ENCODE assay signal across 11 mouse cellular contexts in the genomic region with DNA sequence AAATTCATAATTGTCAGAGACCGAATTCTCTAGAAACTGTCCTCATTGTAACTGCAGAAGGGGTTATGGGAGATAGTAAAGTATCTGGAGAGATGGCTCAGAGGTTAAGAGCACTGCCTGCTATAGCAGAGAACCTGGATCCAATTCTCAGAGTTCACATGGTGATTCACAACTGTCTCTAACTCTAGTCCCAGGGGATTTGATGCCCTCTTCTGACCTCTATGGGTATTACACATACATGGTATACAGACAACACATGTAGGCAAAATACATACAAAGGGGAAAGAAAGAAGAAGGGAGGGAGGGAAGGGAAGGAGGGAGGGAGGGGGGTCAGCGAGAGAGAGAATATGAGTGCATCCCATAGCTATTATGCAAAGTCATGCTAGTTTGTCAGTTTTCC.
A peak's percentile ranks its signal among the peaks of the same experiment; 100 is the strongest.
DNase-seq lines count a peak whose midpoint lies in the region; ATAC-seq and TF ChIP-seq lines count a peak whose summit lies in the region.
"Had no signal": no experiment of that assay in that cellular context is flagged by ENCODE, and none has a peak within 500 bp of the region (broad histone marks: within the 10 kb centered on the region; RNA-seq: fewer than 3 reads in every experiment).

No protein-coding gene starts in this region.

- no peak overlapping the region for H3K4me2 ChIP-seq in hindbrain, postnatal 0 days (ENCODE audit: low read depth, low read length)
- no peak overlapping the region for H3K4me2 ChIP-seq in hindbrain, embryonic 16.5 days (ENCODE audit: low read length)
- H3K4me2 ChIP-seq in embryonic facial prominence, embryonic 13.5 days = no peak overlapping the region

- no peaks in the 10 kb centered on the region for H3K9me3 ChIP-seq in hindbrain, postnatal 0 days (ENCODE audit: low read length)
- no peaks in the 10 kb centered on the region for H3K9me3 ChIP-seq in hindbrain, embryonic 16.5 days (ENCODE audit: control insufficient read depth, low read length)
- no peaks in the 10 kb centered on the region for H3K9me3 ChIP-seq in embryonic facial prominence, embryonic 13.5 days
- H3K9me3 ChIP-seq: midbrain, embryonic 10.5 days had no signal

- no peaks in the 10 kb centered on the region for H3K27me3 ChIP-seq in hindbrain, postnatal 0 days (ENCODE audit: insufficient read depth, low read length)
- H3K27me3 ChIP-seq in hindbrain, embryonic 16.5 days (replicated peaks; ENCODE audit: control insufficient read depth, insufficient read depth, low read length) = no peaks in the 10 kb centered on the region
- H3K27me3 ChIP-seq in embryonic facial prominence, embryonic 13.5 days = no peaks in the 10 kb centered on the region
- H3K27me3 ChIP-seq: Patski had no signal

- no peak overlapping the region for H3K4me3 ChIP-seq in hindbrain, postnatal 0 days (ENCODE audit: low read length)
- H3K4me3 ChIP-seq in hindbrain, embryonic 16.5 days (ENCODE audit: low read length) = no peak overlapping the region
- no peak overlapping the region for H3K4me3 ChIP-seq in embryonic facial prominence, embryonic 13.5 days
- H3K4me3 ChIP-seq: midbrain, embryonic 10.5 days had no signal

- peak; percentile 51 for TF ChIP-seq CTCF in hindbrain, postnatal 0 days (IDR thresholded peaks at IDR 0.05; ENCODE audit: low read depth)

- WGBS in hindbrain, postnatal 0 days = 88% methylated on average over 2 of the region's 2 CpGs
- WGBS in hindbrain, embryonic 16.5 days = 98% methylated on average over 2 of the region's 2 CpGs
- 76% methylated on average over 2 of the region's 2 CpGs for WGBS in embryonic facial prominence, embryonic 13.5 days

- DNase-seq in hindbrain, postnatal 0 days (ENCODE audit: low spot score) = peak; percentile 34
- peak; percentile 3 for DNase-seq in thymus, postnatal 0 days (ENCODE audit: low spot score)
- DNase-seq in thymus, postnatal 25 days = no peak
- DNase-seq in thymus, postnatal 36 days = no peak
- DNase-seq in layer of hippocampus, adult 11-12 months (ENCODE audit: low spot score) = no peak
- DNase-seq: cerebellum, adult 2 months; heart, postnatal 36 days had no signal

- no peak overlapping the region for H3K27ac ChIP-seq in hindbrain, postnatal 0 days
- H3K27ac ChIP-seq in hindbrain, embryonic 16.5 days (ENCODE audit: low read depth, low read length) = no peak overlapping the region
- 0 out of 2 replicates have a peak overlapping the region, but pooled peaks have one; percentile 44 for H3K27ac ChIP-seq in embryonic facial prominence, embryonic 13.5 days
- H3K27ac ChIP-seq: midbrain, embryonic 10.5 days had no signal

- H3K9ac ChIP-seq in hindbrain, postnatal 0 days (replicated peaks; ENCODE audit: low read length) = no peak overlapping the region
- no peak overlapping the region for H3K9ac ChIP-seq in hindbrain, embryonic 16.5 days (ENCODE audit: low read depth, low read length)
- no peak overlapping the region for H3K9ac ChIP-seq in embryonic facial prominence, embryonic 13.5 days

- no peaks in the 10 kb centered on the region for H3K4me1 ChIP-seq in hindbrain, postnatal 0 days (ENCODE audit: insufficient read depth, low read length)
- H3K4me1 ChIP-seq in hindbrain, embryonic 16.5 days (ENCODE audit: control insufficient read depth, insufficient read depth, low read depth, low read length) = no peaks in the 10 kb centered on the region
- peaks cover 42% of the 10 kb centered on the region for H3K4me1 ChIP-seq in embryonic facial prominence, embryonic 13.5 days
- H3K4me1 ChIP-seq: midbrain, embryonic 10.5 days had no signal

- no peaks in the 10 kb centered on the region for H3K36me3 ChIP-seq in hindbrain, postnatal 0 days (ENCODE audit: insufficient read depth, low read length)
- H3K36me3 ChIP-seq in hindbrain, embryonic 16.5 days (ENCODE audit: control insufficient read depth, insufficient read depth, low read length) = no peaks in the 10 kb centered on the region
- H3K36me3 ChIP-seq in embryonic facial prominence, embryonic 13.5 days = no peaks in the 10 kb centered on the region
- H3K36me3 ChIP-seq: midbrain, embryonic 10.5 days had no signal

- ATAC-seq in hindbrain, postnatal 0 days = no peak
- ATAC-seq in hindbrain, embryonic 16.5 days = no peak
- ATAC-seq in embryonic facial prominence, embryonic 13.5 days (ENCODE audit: insufficient number of reproducible peaks, insufficient read depth, low FRiP score, low TSS enrichment, low read depth) = no peak
- ATAC-seq: Patski had no signal

Comparison
In these comparisons a context has a peak if more than half of its experiments do, and no peak if none do; other contexts are left out.
1. DNase-seq: peak in hindbrain, postnatal 0 days (single experiment) and thymus, postnatal 0 days (single experiment); none in thymus, postnatal 25 days (single experiment), thymus, postnatal 36 days (0 of 2) and layer of hippocampus, adult 11-12 months (single experiment).